Mouse (Mus musculus) T-cell, adult 2 months (primary cell): ENCODE data around the gene Gm10490.
A peak's percentile ranks its signal among the peaks of the same experiment; 100 is the strongest.

Experiments
- DNase-seq: peaks from one replicate; pipeline ENCODE4 v3.0.0; 2022; ENCODE audit warnings: low spot score

Gene Gm10490

GRCm38 (mm10) chrX:7927116-7927515 is 17.8 kb downstream of the Gm10490 start:
- no peak for DNase-seq

DNA sequence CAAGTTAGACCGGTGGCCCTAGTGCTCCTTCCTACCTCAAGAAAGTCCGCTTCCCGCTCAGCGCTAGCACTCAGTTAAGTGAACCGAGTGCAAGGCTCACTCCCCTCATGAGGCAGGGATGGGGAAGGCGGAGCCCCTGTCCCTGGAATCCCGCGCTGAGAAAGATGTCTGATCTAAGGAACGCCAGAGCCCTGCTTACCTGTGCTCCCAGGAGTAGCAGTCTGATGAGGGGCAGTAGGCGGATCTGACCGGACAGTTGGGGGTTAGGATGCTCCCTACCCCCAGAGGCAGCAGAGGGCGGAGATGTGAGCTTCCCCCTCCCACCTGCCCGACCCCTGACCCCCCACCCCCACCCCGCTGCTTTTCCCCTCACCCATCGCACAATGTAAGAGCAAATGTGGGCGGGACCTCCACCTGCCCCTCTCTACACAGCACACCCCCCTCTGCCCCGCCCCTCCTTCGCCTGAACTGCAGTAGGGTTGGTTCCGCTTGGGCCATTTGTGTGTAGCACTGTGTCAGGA is 19.0 kb downstream of the Gm10490 start, which contains the start of gene Eras:
Eras (minus strand) TSS at position 338 of the 521 bp plus-strand sequence.
- no peak for DNase-seq

DNA sequence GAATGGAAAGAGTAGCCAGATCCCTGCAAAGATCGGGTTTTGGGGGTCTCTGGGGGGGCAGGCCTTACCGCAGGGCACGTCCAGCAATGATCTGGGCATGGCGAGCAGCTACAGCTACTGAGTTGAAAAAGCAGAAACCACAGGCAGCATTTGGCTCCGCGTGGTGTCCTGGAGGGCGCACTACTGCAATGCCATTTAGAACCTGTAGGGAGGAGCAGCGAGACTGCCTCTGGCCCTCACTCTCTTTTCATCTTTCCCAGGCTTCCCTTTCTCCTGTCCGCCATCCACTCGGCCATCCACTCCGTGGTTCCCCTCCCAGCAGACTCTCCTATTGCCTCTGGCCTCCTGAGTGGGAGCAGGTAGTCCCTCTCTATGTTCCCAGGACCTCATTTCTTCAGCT is 27.5 kb downstream of the Gm10490 start:
- DNase-seq: no peak

GRCm38 (mm10) chrX:7937667-7938066 is 28.3 kb downstream of the Gm10490 start:
- DNase-seq: no peak

- DNase-seq: no peak
Observed at GRCm38 (mm10) chrX:7945618-7946017, 36.3 kb downstream of the Gm10490 start.

DNA sequence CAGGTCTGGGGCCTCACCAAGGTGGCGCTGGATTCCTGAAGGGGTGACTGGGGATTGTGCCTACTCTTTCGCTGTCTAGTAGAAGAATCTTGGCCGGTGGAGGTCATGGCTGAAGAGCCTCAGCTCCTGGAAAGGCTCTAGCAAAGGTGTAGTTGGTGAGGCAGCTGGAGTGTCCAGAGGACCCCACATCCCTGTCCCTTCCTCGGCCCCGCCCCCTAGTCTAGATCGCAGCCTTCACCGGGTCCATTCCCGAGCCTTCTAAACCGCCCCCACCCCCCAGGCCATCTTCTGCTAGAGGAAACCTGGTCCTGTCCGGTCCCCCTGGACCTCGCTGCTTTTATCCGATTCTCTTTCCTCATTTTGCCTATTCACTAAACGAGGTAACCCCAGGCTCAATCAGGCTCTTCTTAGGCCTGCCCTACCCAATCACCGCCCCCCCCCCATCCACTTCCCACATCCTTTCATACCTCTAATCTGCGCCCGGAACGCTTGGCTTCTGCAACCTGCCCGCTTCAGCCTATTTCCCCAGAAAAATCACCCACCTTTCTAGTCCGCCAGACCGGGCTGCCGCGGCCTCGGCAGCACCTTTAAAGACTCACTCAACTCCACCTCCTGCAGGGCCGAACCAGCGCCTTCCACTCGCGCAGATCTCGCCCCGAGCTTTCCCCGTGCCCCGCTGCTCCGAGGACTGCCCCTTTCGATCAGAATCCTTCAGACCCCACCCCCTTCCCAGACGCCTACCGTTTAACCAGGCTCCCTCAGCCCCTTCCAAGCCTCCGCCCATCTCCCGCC is 38.0 kb downstream of the Gm10490 start, which contains the start of gene Hdac6:
Hdac6 (minus strand) TSS at position 782 of the 792 bp plus-strand sequence.
- DNase-seq: no peak

DNA sequence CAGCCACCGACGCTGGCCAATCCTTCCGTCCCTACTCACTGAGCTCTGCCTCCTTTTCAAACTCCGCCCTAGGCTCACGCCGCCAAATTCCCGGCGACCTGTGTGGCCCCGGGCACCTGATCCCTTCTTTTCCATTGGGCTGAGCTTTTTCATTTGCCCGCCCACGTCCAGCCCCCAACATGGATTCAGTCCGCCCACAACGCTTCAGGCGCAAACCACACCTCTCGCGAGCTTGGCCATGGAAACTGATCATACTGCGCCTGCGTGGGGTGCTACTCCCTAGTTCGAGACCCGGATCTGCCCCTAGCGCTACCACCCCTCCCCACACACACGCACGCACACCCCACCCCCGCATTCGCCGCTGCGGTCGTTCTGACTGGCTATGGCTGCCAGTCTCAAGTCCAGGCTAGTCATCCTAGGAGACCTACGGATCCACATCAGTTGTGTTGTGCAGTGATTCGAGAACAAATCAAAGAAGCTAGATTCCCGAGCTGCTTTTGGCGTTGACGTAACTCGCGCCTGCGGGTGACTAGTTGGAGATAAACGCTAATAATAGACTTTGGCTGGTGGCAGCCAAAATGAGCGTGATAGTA is 38.7 kb downstream of the Gm10490 start:
- peak; percentile 90 for DNase-seq

DNA sequence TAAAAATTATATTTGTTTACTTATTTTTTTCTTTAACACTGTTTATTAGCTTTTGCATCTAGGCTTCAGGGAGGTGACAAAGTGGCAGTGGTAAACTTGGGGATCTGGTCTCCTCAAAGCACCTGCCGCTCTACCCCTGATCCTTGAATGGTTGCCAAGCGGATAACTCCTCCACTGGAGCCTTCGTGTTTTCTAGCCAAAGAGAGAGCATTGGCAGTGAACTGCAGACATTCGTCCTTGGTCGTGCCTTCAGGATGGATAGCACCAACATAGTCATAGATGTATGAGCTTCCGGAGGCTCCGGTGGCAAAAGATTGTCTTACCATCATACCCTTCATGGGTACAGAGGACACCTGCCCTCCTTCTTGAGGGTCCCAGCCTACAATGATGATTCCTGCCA is 40.7 kb downstream of the Gm10490 start:
- DNase-seq: no peak

DNA sequence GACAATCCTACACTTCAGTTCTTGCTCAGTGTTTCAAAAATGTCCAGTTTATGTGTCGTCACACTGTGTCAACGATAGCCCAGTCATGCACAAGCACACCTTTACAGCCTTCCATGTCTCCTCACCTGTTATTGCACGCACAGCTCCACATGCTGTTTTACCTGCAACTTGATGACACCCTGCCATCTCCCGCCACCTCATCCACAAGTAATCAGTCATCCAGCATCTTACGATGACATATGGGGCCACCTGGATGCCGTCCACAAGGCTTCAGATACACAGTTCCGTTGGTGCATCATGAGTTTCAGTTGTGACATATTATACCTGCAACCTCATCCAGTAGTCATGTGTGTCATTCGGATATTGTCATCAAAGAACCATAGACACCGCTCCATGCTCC is 49.5 kb downstream of the Gm10490 start:
- DNase-seq: no peak
